Mouse (Mus musculus) limb, embryonic 12.5 days (tissue): ENCODE measurements around the gene AW549877. TPM values are rescaled to one million over a fixed set of nuclear protein-coding genes. Genes with fewer than 3 reads are reported as not detected.

Source experiments
- ATAC-seq: fragments of 200-750 bp; cut with Nextera tagmentation; 2 replicates; pipeline ENCODE4 v1.8.0; 2017; ENCODE audit warnings: low read depth, moderate TSS enrichment; ENCODE audit not compliant: insufficient number of reproducible peaks, insufficient read depth, low FRiP score, low TSS enrichment
- H3K27ac ChIP-seq: fragments of 300-500 bp; sonication (generic); 2 replicates; pipeline ENCODE4 v1.5.1; 2016; ENCODE audit warnings: mild to moderate bottlenecking, moderate library complexity
- H3K27me3 ChIP-seq: fragments of 300-500 bp; sonication (generic); 2 replicates; pipeline ENCODE4 v1.6.1; 2016; ENCODE audit warnings: mild to moderate bottlenecking, moderate library complexity
- H3K36me3 ChIP-seq: fragments of 300-500 bp; sonication (generic); 2 replicates; pipeline ENCODE4 v1.6.1; 2016; ENCODE audit warnings: mild to moderate bottlenecking, moderate library complexity
- H3K4me1 ChIP-seq: fragments of 300-500 bp; sonication (generic); replicated peaks from 2 replicates; pipeline ENCODE4 v1.6.1; 2016
- H3K4me2 ChIP-seq: fragments of 300-500 bp; sonication (generic); 2 replicates; pipeline ENCODE4 v1.6.1; 2016; ENCODE audit warnings: mild to moderate bottlenecking, moderate library complexity
- H3K4me3 ChIP-seq: fragments of 300-500 bp; sonication (generic); replicated peaks from 2 replicates; pipeline ENCODE4 v1.5.1; 2016; ENCODE audit warnings: mild to moderate bottlenecking
- H3K9ac ChIP-seq: fragments of 300-500 bp; sonication (generic); replicated peaks from 2 replicates; pipeline ENCODE4 v1.6.1; 2016; ENCODE audit warnings: mild to moderate bottlenecking, moderate library complexity
- H3K9me3 ChIP-seq: fragments of 300-500 bp; sonication (generic); 2 replicates; pipeline ENCODE4 v1.6.1; 2016; ENCODE audit warnings: mild to moderate bottlenecking, moderate library complexity
- WGBS: fragments of 180-500 bp; shearing (Covaris S2); methylation state at CpG from one replicate; pipeline ENCODE4 v1.1.7; 2016; 5-methylcytosine and 5-hydroxymethylcytosine counted together
- polyA plus RNA-seq: library from polyadenylated mRNA; unstranded; fragments of >200 nt; fragmentation: Nextera tagmentation; extraction: Ambion mirVana; gene quantifications from 2 replicates; pipeline ENCODE4 v1.2.1, GENCODE M21; 2016

AW549877 gene
- polyA plus RNA-seq, 1 experiment from 2014 or later: 35.2 TPM

DNA sequence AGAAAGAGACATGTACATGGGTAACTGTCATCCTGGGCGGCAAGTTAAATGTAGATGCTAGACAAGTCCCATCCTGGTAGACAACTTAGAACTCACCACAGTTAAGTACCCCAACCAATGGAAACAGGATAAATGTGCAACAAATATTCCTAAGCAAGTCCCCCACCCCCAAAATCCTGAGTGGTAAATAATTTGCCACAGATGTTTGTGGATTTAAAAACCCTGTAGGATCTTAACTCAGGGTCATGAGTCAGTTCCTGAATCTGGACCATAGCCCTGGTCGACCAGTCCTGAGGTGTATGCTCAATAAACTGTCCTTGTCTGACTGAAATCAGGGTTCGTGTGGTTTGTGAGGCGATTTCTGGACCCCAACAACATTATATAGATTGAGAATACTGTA, 62.1 kb downstream of the AW549877 start:
- Histone ChIP-seq H3K4me3 (no peak overlapping the region), H3K27ac (no peak overlapping the region), H3K9ac (no peak overlapping the region), H3K36me3 (no peaks in the 10 kb centered on the region), H3K4me1 (no peaks in the 10 kb centered on the region), H3K27me3 (no peaks in the 10 kb centered on the region), H3K4me2 (no peak overlapping the region), H3K9me3 (no peaks in the 10 kb centered on the region)
- 79% methylated on average over 4 of the region's 4 CpGs for WGBS
- ATAC-seq: no peak

Other genes with a start within 250 kb of the AW549877 start
- 6.6 and 7.7 TPM in 2 replicates for gene Fbxo4, start 16.2 kb downstream of the AW549877 start, polyA plus RNA-seq
- gene Oxct1, start 30.6 kb upstream of the AW549877 start, polyA plus RNA-seq: 195 and 197 TPM in 2 replicates